Mouse (Mus musculus): ENCODE data around the gene Gzf1. TPM values are rescaled to one million over a fixed set of nuclear protein-coding genes. Genes with fewer than 3 reads are reported as not detected.

Gene Gzf1
- polyA plus RNA-seq, 1 experiment from 2014 or later, result 21.2 TPM

GRCm38 (mm10) chr2:148681461-148681891 lies 653 bp downstream of the Gzf1 start:
- Histone ChIP-seq H3K9ac (replicated peaks) (peak overlapping the region; percentile 84), H3K27me3 (no peaks in the 10 kb centered on the region), H3K4me3 (peak overlapping the region; percentile 90), H3K9me3 (no peaks in the 10 kb centered on the region), H3K4me1 (peaks cover 49% of the 10 kb centered on the region), H3K36me3 (peaks cover 28% of the 10 kb centered on the region), H3K27ac (replicated peaks) (peak overlapping the region; percentile 88), H3K4me2 (replicated peaks) (peak overlapping the region; percentile 94)
- 7% methylated on average over 17 of the region's 17 CpGs for WGBS
- peak; percentile 49 for ATAC-seq (replicated peaks)

- no peak overlapping the region for H3K27ac ChIP-seq (replicated peaks)
- peaks cover 38% of the 10 kb centered on the region for H3K36me3 ChIP-seq
- no peak overlapping the region for H3K9ac ChIP-seq (replicated peaks)
- H3K4me2 ChIP-seq (replicated peaks), result no peak overlapping the region
- no peaks in the 10 kb centered on the region for H3K27me3 ChIP-seq
- 95% methylated on average over 1 of the region's 1 CpGs for WGBS
- ATAC-seq (replicated peaks), result no peak
- H3K9me3 ChIP-seq, result no peaks in the 10 kb centered on the region
- peaks cover 40% of the 10 kb centered on the region for H3K4me1 ChIP-seq
- no peak overlapping the region for H3K4me3 ChIP-seq
Measured at GRCm38 (mm10) chr2:148683031-148683430, 2.2 kb downstream of the Gzf1 start.

GRCm38 (mm10) chr2:148684972-148685371 lies 4.1 kb downstream of the Gzf1 start:
- Histone ChIP-seq H3K27ac (replicated peaks) (no peak overlapping the region), H3K36me3 (peaks cover 49% of the 10 kb centered on the region), H3K4me1 (peaks cover 22% of the 10 kb centered on the region), H3K9ac (replicated peaks) (no peak overlapping the region), H3K9me3 (no peaks in the 10 kb centered on the region), H3K27me3 (no peaks in the 10 kb centered on the region), H3K4me3 (no peak overlapping the region), H3K4me2 (replicated peaks) (no peak overlapping the region)
- WGBS, result 100% methylated on average over 2 of the region's 2 CpGs
- ATAC-seq (replicated peaks), result no peak

- no peak overlapping the region for H3K4me3 ChIP-seq
- H3K27me3 ChIP-seq, result no peaks in the 10 kb centered on the region
- WGBS, result 92% methylated on average over 3 of the region's 3 CpGs
- no peak overlapping the region for H3K9ac ChIP-seq (replicated peaks)
- H3K4me2 ChIP-seq (replicated peaks), result no peak overlapping the region
- H3K4me1 ChIP-seq, result peaks cover 17% of the 10 kb centered on the region
- H3K9me3 ChIP-seq, result no peaks in the 10 kb centered on the region
- peaks cover 56% of the 10 kb centered on the region for H3K36me3 ChIP-seq
- no peak for ATAC-seq (replicated peaks)
- no peak overlapping the region for H3K27ac ChIP-seq (replicated peaks)
Measured at GRCm38 (mm10) chr2:148685709-148686108, 4.9 kb downstream of the Gzf1 start.

- Histone ChIP-seq H3K9me3 (no peaks in the 10 kb centered on the region), H3K27me3 (no peaks in the 10 kb centered on the region), H3K4me1 (peaks cover 11% of the 10 kb centered on the region), H3K27ac (replicated peaks) (no peak overlapping the region), H3K4me2 (replicated peaks) (no peak overlapping the region), H3K9ac (replicated peaks) (no peak overlapping the region), H3K36me3 (peaks cover 67% of the 10 kb centered on the region), H3K4me3 (no peak overlapping the region)
- 98% methylated on average over 1 of the region's 1 CpGs for WGBS
- ATAC-seq (replicated peaks), result no peak
Measured at GRCm38 (mm10) chr2:148686862-148687261, 6.0 kb downstream of the Gzf1 start.

GRCm38 (mm10) chr2:148687971-148688370 lies 7.1 kb downstream of the Gzf1 start:
- Histone ChIP-seq H3K9ac (replicated peaks) (no peak overlapping the region), H3K9me3 (no peaks in the 10 kb centered on the region), H3K4me3 (no peak overlapping the region), H3K4me2 (replicated peaks) (no peak overlapping the region), H3K4me1 (0 out of 2 replicates have a peak, but pooled peaks cover 4% of the 10 kb centered on the region), H3K27ac (replicated peaks) (no peak overlapping the region), H3K36me3 (peaks cover 74% of the 10 kb centered on the region), H3K27me3 (no peaks in the 10 kb centered on the region)
- WGBS, result 97% methylated on average over 5 of the region's 5 CpGs
- no peak for ATAC-seq (replicated peaks)

- WGBS, result 94% methylated on average over 6 of the region's 6 CpGs
- peaks cover 74% of the 10 kb centered on the region for H3K36me3 ChIP-seq
Measured at GRCm38 (mm10) chr2:148689444-148690140, 8.8 kb downstream of the Gzf1 start.

GRCm38 (mm10) chr2:148690291-148690690 lies 9.5 kb downstream of the Gzf1 start:
- WGBS, result 93% methylated on average over 3 of the region's 3 CpGs
- Histone ChIP-seq H3K4me3 (no peak overlapping the region), H3K36me3 (peaks cover 75% of the 10 kb centered on the region), H3K27ac (replicated peaks) (no peak overlapping the region), H3K27me3 (no peaks in the 10 kb centered on the region), H3K4me2 (replicated peaks) (no peak overlapping the region), H3K9ac (replicated peaks) (no peak overlapping the region), H3K4me1 (0 out of 2 replicates have a peak, but pooled peaks cover 4% of the 10 kb centered on the region), H3K9me3 (no peaks in the 10 kb centered on the region)
- ATAC-seq (replicated peaks), result no peak

More at GRCm38 (mm10) chr2:148689444-148690140, 8.8 kb downstream of the Gzf1 start:
- no peak overlapping the region for H3K9ac ChIP-seq (replicated peaks)
- H3K27me3 ChIP-seq, result no peaks in the 10 kb centered on the region
- H3K4me2 ChIP-seq (replicated peaks), result no peak overlapping the region
- no peak overlapping the region for H3K27ac ChIP-seq (replicated peaks)
- no peaks in the 10 kb centered on the region for H3K9me3 ChIP-seq
- ATAC-seq (replicated peaks), result 0 out of 2 replicates have a peak, but pooled peaks have one; percentile 32
- no peak overlapping the region for H3K4me3 ChIP-seq
- H3K4me1 ChIP-seq, result 0 out of 2 replicates have a peak, but pooled peaks cover 4% of the 10 kb centered on the region

- no peaks in the 10 kb centered on the region for H3K9me3 ChIP-seq
- no peak overlapping the region for H3K4me3 ChIP-seq
- 96% methylated on average over 5 of the region's 5 CpGs for WGBS
- 0 out of 2 replicates have a peak, but pooled peaks cover 4% of the 10 kb centered on the region for H3K4me1 ChIP-seq
- no peaks in the 10 kb centered on the region for H3K27me3 ChIP-seq
- no peak overlapping the region for H3K4me2 ChIP-seq (replicated peaks)
- ATAC-seq (replicated peaks), result no peak
- H3K27ac ChIP-seq (replicated peaks), result no peak overlapping the region
- no peak overlapping the region for H3K9ac ChIP-seq (replicated peaks)
- peaks cover 76% of the 10 kb centered on the region for H3K36me3 ChIP-seq
Measured at GRCm38 (mm10) chr2:148690781-148691180, 10.0 kb downstream of the Gzf1 start.

- H3K4me3 ChIP-seq, result no peak overlapping the region
- H3K4me2 ChIP-seq (replicated peaks), result no peak overlapping the region
- WGBS, result 83% methylated on average over 5 of the region's 5 CpGs
- H3K9me3 ChIP-seq, result no peaks in the 10 kb centered on the region
- no peaks in the 10 kb centered on the region for H3K27me3 ChIP-seq
- H3K4me1 ChIP-seq, result no peaks in the 10 kb centered on the region
- peaks cover 56% of the 10 kb centered on the region for H3K36me3 ChIP-seq
- ATAC-seq (replicated peaks), result no peak
- H3K27ac ChIP-seq (replicated peaks), result no peak overlapping the region
- H3K9ac ChIP-seq (replicated peaks), result no peak overlapping the region
Measured at GRCm38 (mm10) chr2:148698571-148698970, 17.7 kb downstream of the Gzf1 start.

GRCm38 (mm10) chr2:148706409-148707201 lies 25.8 kb downstream of the Gzf1 start:
- H3K9me3 ChIP-seq, result no peaks in the 10 kb centered on the region
- H3K9ac ChIP-seq (replicated peaks), result no peak overlapping the region
- peak; percentile 36 for ATAC-seq (replicated peaks)
- no peak overlapping the region for H3K27ac ChIP-seq (replicated peaks)
- no peaks in the 10 kb centered on the region for H3K4me1 ChIP-seq
- H3K27me3 ChIP-seq, result no peaks in the 10 kb centered on the region
- WGBS, result 72% methylated on average over 15 of the region's 15 CpGs
- H3K4me2 ChIP-seq (replicated peaks), result no peak overlapping the region
- H3K36me3 ChIP-seq, result peaks cover 5% of the 10 kb centered on the region; the same call in 1 of the 2 replicates
- H3K4me3 ChIP-seq, result no peak overlapping the region

GRCm38 (mm10) chr2:148707202-148707530 lies 26.3 kb downstream of the Gzf1 start:
- H3K4me1 ChIP-seq, result no peaks in the 10 kb centered on the region
- H3K27ac ChIP-seq (replicated peaks), result no peak overlapping the region
- H3K4me3 ChIP-seq, result no peak overlapping the region
- no peak overlapping the region for H3K4me2 ChIP-seq (replicated peaks)
- H3K9ac ChIP-seq (replicated peaks), result no peak overlapping the region
- no peaks in the 10 kb centered on the region for H3K27me3 ChIP-seq
- ATAC-seq (replicated peaks), result peak; percentile 38; the same call in 1 of the 2 replicates
- WGBS, result 37% methylated on average over 6 of the region's 6 CpGs
- no peaks in the 10 kb centered on the region for H3K9me3 ChIP-seq
- peaks cover 8% of the 10 kb centered on the region; the same call in 1 of the 2 replicates for H3K36me3 ChIP-seq
